Mouse (Mus musculus): ENCODE results near the gene Serpina1b. TPM values are rescaled to one million over a fixed set of nuclear protein-coding genes. Genes with fewer than 3 reads are reported as not detected.
"Not testable (repeated sequence)": the region's sequence is repeated elsewhere in the genome, so short reads cannot be mapped to it uniquely, and the experiment has no call there.

Serpina1b gene
- polyA plus RNA-seq, 1 experiment from 2014 or later = 0.25 TPM

- H3K27me3 ChIP-seq (replicated peaks; ENCODE audit: control insufficient read depth, insufficient read depth, low read length); H3K4me3 ChIP-seq (replicated peaks; ENCODE audit: low read length); ATAC-seq; H3K4me2 ChIP-seq (ENCODE audit: low read length); H3K27ac ChIP-seq (ENCODE audit: low read length); H3K9ac ChIP-seq (replicated peaks; ENCODE audit: low read depth, low read length); H3K4me1 ChIP-seq (replicated peaks; ENCODE audit: control insufficient read depth, insufficient read depth, low read length); H3K9me3 ChIP-seq (ENCODE audit: control insufficient read depth, low read length); H3K36me3 ChIP-seq (ENCODE audit: control insufficient read depth, insufficient read depth): not testable (repeated sequence)
- WGBS = 92% methylated on average over 6 of the region's 6 CpGs
Observed at GRCm38 (mm10) chr12:103773246-103773851, 56.8 kb downstream of the Serpina1b start, which contains the start of gene Serpina1d. TSS of gene Serpina1d (minus strand) at chr12:103773592.

- H3K36me3 ChIP-seq (ENCODE audit: control insufficient read depth, insufficient read depth); H3K4me2 ChIP-seq (ENCODE audit: low read length); H3K4me1 ChIP-seq (replicated peaks; ENCODE audit: control insufficient read depth, insufficient read depth, low read length); H3K27ac ChIP-seq (ENCODE audit: low read length); H3K9me3 ChIP-seq (ENCODE audit: control insufficient read depth, low read length); H3K9ac ChIP-seq (replicated peaks; ENCODE audit: low read depth, low read length); ATAC-seq; H3K4me3 ChIP-seq (replicated peaks; ENCODE audit: low read length); H3K27me3 ChIP-seq (replicated peaks; ENCODE audit: control insufficient read depth, insufficient read depth, low read length): not testable (repeated sequence)
- 100% methylated on average over 1 of the region's 1 CpGs for WGBS
Observed at GRCm38 (mm10) chr12:103770597-103770996, 59.6 kb downstream of the Serpina1b start.

GRCm38 (mm10) chr12:103763083-103763482 is 67.1 kb downstream of the Serpina1b start:
- H3K4me3 ChIP-seq (replicated peaks; ENCODE audit: low read length); H3K4me2 ChIP-seq (ENCODE audit: low read length); H3K4me1 ChIP-seq (replicated peaks; ENCODE audit: control insufficient read depth, insufficient read depth, low read length); ATAC-seq; H3K27me3 ChIP-seq (replicated peaks; ENCODE audit: control insufficient read depth, insufficient read depth, low read length); H3K9me3 ChIP-seq (ENCODE audit: control insufficient read depth, low read length); H3K9ac ChIP-seq (replicated peaks; ENCODE audit: low read depth, low read length); H3K27ac ChIP-seq (ENCODE audit: low read length); H3K36me3 ChIP-seq (ENCODE audit: control insufficient read depth, insufficient read depth): not testable (repeated sequence)
- WGBS = 89% methylated on average over 3 of the region's 3 CpGs

GRCm38 (mm10) chr12:103760316-103760715 is 69.9 kb downstream of the Serpina1b start:
- not testable (repeated sequence) for H3K4me1 ChIP-seq (replicated peaks; ENCODE audit: control insufficient read depth, insufficient read depth, low read length); H3K4me3 ChIP-seq (replicated peaks; ENCODE audit: low read length); H3K36me3 ChIP-seq (ENCODE audit: control insufficient read depth, insufficient read depth); ATAC-seq; H3K9ac ChIP-seq (replicated peaks; ENCODE audit: low read depth, low read length); H3K9me3 ChIP-seq (ENCODE audit: control insufficient read depth, low read length); H3K27ac ChIP-seq (ENCODE audit: low read length); H3K4me2 ChIP-seq (ENCODE audit: low read length); H3K27me3 ChIP-seq (replicated peaks; ENCODE audit: control insufficient read depth, insufficient read depth, low read length)
- WGBS = 94% methylated on average over 3 of the region's 3 CpGs

- not testable (repeated sequence) for H3K27me3 ChIP-seq (replicated peaks; ENCODE audit: control insufficient read depth, insufficient read depth, low read length); H3K27ac ChIP-seq (ENCODE audit: low read length); H3K9me3 ChIP-seq (ENCODE audit: control insufficient read depth, low read length); H3K9ac ChIP-seq (replicated peaks; ENCODE audit: low read depth, low read length); H3K4me2 ChIP-seq (ENCODE audit: low read length); H3K4me3 ChIP-seq (replicated peaks; ENCODE audit: low read length); ATAC-seq; H3K36me3 ChIP-seq (ENCODE audit: control insufficient read depth, insufficient read depth); H3K4me1 ChIP-seq (replicated peaks; ENCODE audit: control insufficient read depth, insufficient read depth, low read length)
- WGBS = 83% methylated on average over 5 of the region's 5 CpGs
Observed at GRCm38 (mm10) chr12:103745957-103746356, 84.2 kb downstream of the Serpina1b start.

- H3K9me3 ChIP-seq (ENCODE audit: control insufficient read depth, low read length); H3K36me3 ChIP-seq (ENCODE audit: control insufficient read depth, insufficient read depth); H3K4me1 ChIP-seq (replicated peaks; ENCODE audit: control insufficient read depth, insufficient read depth, low read length); H3K27ac ChIP-seq (ENCODE audit: low read length); H3K4me3 ChIP-seq (replicated peaks; ENCODE audit: low read length); H3K9ac ChIP-seq (replicated peaks; ENCODE audit: low read depth, low read length); H3K27me3 ChIP-seq (replicated peaks; ENCODE audit: control insufficient read depth, insufficient read depth, low read length); H3K4me2 ChIP-seq (ENCODE audit: low read length); ATAC-seq: not testable (repeated sequence)
- WGBS = 95% methylated on average over 5 of the region's 6 CpGs
Observed at GRCm38 (mm10) chr12:103737791-103738580, 92.2 kb downstream of the Serpina1b start.

- not testable (repeated sequence) for H3K27ac ChIP-seq (ENCODE audit: low read length); ATAC-seq; H3K27me3 ChIP-seq (replicated peaks; ENCODE audit: control insufficient read depth, insufficient read depth, low read length); H3K9ac ChIP-seq (replicated peaks; ENCODE audit: low read depth, low read length); H3K4me1 ChIP-seq (replicated peaks; ENCODE audit: control insufficient read depth, insufficient read depth, low read length); H3K4me3 ChIP-seq (replicated peaks; ENCODE audit: low read length); H3K9me3 ChIP-seq (ENCODE audit: control insufficient read depth, low read length); H3K4me2 ChIP-seq (ENCODE audit: low read length); H3K36me3 ChIP-seq (ENCODE audit: control insufficient read depth, insufficient read depth)
- 96% methylated on average over 4 of the region's 4 CpGs for WGBS
Observed at GRCm38 (mm10) chr12:103735566-103735965, 94.6 kb downstream of the Serpina1b start.

GRCm38 (mm10) chr12:103735101-103735500 is 95.1 kb downstream of the Serpina1b start:
- WGBS = 89% methylated on average over 4 of the region's 4 CpGs
- not testable (repeated sequence) for H3K27me3 ChIP-seq (replicated peaks; ENCODE audit: control insufficient read depth, insufficient read depth, low read length)

GRCm38 (mm10) chr12:103711537-103711936 is 118.6 kb downstream of the Serpina1b start:
- H3K27me3 ChIP-seq (replicated peaks; ENCODE audit: control insufficient read depth, insufficient read depth, low read length) = no peaks in the 10 kb centered on the region
- WGBS = 73% methylated on average over 3 of the region's 3 CpGs
- no peaks in the 10 kb centered on the region; the same call in 1 of the 2 replicates for H3K9me3 ChIP-seq (ENCODE audit: control insufficient read depth, low read length)
- no peak overlapping the region for H3K9ac ChIP-seq (replicated peaks; ENCODE audit: low read depth, low read length)
- H3K4me2 ChIP-seq (ENCODE audit: low read length) = no peak overlapping the region
- ATAC-seq = no peak
- H3K4me1 ChIP-seq (replicated peaks; ENCODE audit: control insufficient read depth, insufficient read depth, low read length) = no peaks in the 10 kb centered on the region
- H3K36me3 ChIP-seq (ENCODE audit: control insufficient read depth, insufficient read depth) = no peaks in the 10 kb centered on the region
- H3K4me3 ChIP-seq (replicated peaks; ENCODE audit: low read length) = no peak overlapping the region
- no peak overlapping the region for H3K27ac ChIP-seq (ENCODE audit: low read length)

More at GRCm38 (mm10) chr12:103735101-103735500, 95.1 kb downstream of the Serpina1b start:
- H3K27ac ChIP-seq (ENCODE audit: low read length); H3K4me2 ChIP-seq (ENCODE audit: low read length); H3K36me3 ChIP-seq (ENCODE audit: control insufficient read depth, insufficient read depth); ATAC-seq; H3K9me3 ChIP-seq (ENCODE audit: control insufficient read depth, low read length); H3K4me1 ChIP-seq (replicated peaks; ENCODE audit: control insufficient read depth, insufficient read depth, low read length); H3K4me3 ChIP-seq (replicated peaks; ENCODE audit: low read length); H3K9ac ChIP-seq (replicated peaks; ENCODE audit: low read depth, low read length): not testable (repeated sequence)
